Mouse (Mus musculus) lung, postnatal 0 days (tissue): ENCODE measurements at regions not wholly inside any gene's neighbourhood (a gene's known extent, or its start where the extent isn't known, plus 50 kb on each side); places are given as distances from the start of the nearest gene placed in this dataset.

Experiments used
- ATAC-seq: fragments of 200-750 bp; cut with Nextera tagmentation; 2 replicates; pipeline ENCODE4 v1.8.0; 2017; ENCODE audit warnings: moderate library complexity
- DNase-seq: peaks from one replicate; pipeline ENCODE4 v3.0.0-alpha.2; 2016; ENCODE audit warnings: low spot score
- H3K27ac ChIP-seq: fragments of 300-500 bp; sonication (generic); 2 replicates; pipeline ENCODE4 v1.5.1; 2014; ENCODE audit warnings: antibody characterized with exemption, mild to moderate bottlenecking, low read length, mixed read lengths
- H3K27me3 ChIP-seq: fragments of 300-500 bp; sonication (generic); replicated peaks from 2 replicates; pipeline ENCODE4 v1.6.1; 2014; ENCODE audit warnings: low read length, mixed read lengths; ENCODE audit not compliant: insufficient read depth
- H3K36me3 ChIP-seq: fragments of 300-500 bp; sonication (generic); 2 replicates; pipeline ENCODE4 v1.6.1; 2014; ENCODE audit warnings: low read length, mixed read lengths; ENCODE audit not compliant: insufficient read depth
- H3K4me1 ChIP-seq: fragments of 300-500 bp; sonication (generic); 2 replicates; pipeline ENCODE4 v1.6.1; 2014; ENCODE audit warnings: antibody characterized with exemption, low read depth, low read length, mixed read lengths; ENCODE audit not compliant: insufficient read depth
- H3K4me2 ChIP-seq: fragments of 300-500 bp; sonication (generic); replicated peaks from 2 replicates; pipeline ENCODE4 v1.6.1; 2014; ENCODE audit warnings: low read depth, mild to moderate bottlenecking, low read length, moderate library complexity, mixed read lengths
- H3K4me3 ChIP-seq: fragments of 300-500 bp; sonication (generic); 2 replicates; pipeline ENCODE4 v1.5.1; 2014; ENCODE audit warnings: low read depth, low read length
- H3K9ac ChIP-seq: fragments of 300-500 bp; sonication (generic); replicated peaks from 2 replicates; pipeline ENCODE4 v1.6.1; 2014; ENCODE audit warnings: low read depth, mild to moderate bottlenecking
- H3K9me3 ChIP-seq: fragments of 300-500 bp; sonication (generic); 2 replicates; pipeline ENCODE4 v1.6.1; 2016; ENCODE audit warnings: low read length, mixed read lengths
- CTCF ChIP-seq: IDR thresholded peaks from 2 replicates; pipeline ENCODE4 v1.5.1; 2016; ENCODE audit warnings: antibody characterized with exemption, mild to moderate bottlenecking
- EP300 ChIP-seq: IDR thresholded peaks from 2 replicates; pipeline ENCODE4 v1.6.1; 2016; ENCODE audit warnings: antibody characterized with exemption, mild to moderate bottlenecking, control low read depth
- WGBS: fragments of 180-500 bp; shearing (Covaris S2); extraction: QIAGEN DNeasy Blood & Tissue Kit; methylation state at CpG from one replicate; pipeline ENCODE4 v1.1.7; 2014; 5-methylcytosine and 5-hydroxymethylcytosine counted together

GRCm38 (mm10) chr12:30510861-30511260 lies 73.4 kb upstream of the Tmem18 start:
- no peak for ATAC-seq
- no peaks in the 10 kb centered on the region for H3K36me3 ChIP-seq
- TF ChIP-seq EP300, result no peak
- TF ChIP-seq CTCF, result no peak
- no peak for DNase-seq
- WGBS, result 35% methylated on average over 6 of the region's 6 CpGs
- no peaks in the 10 kb centered on the region for H3K9me3 ChIP-seq
- no peak overlapping the region for H3K9ac ChIP-seq
- H3K4me3 ChIP-seq, result no peak overlapping the region
- no peak overlapping the region for H3K27ac ChIP-seq
- no peaks in the 10 kb centered on the region for H3K4me1 ChIP-seq
- no peaks in the 10 kb centered on the region for H3K27me3 ChIP-seq
- no peak overlapping the region for H3K4me2 ChIP-seq

- Histone ChIP-seq H3K9ac (no peak overlapping the region), H3K4me3 (no peak overlapping the region), H3K27ac (no peak overlapping the region), H3K36me3 (no peaks in the 10 kb centered on the region), H3K4me2 (no peak overlapping the region), H3K27me3 (no peaks in the 10 kb centered on the region), H3K4me1 (no peaks in the 10 kb centered on the region), H3K9me3 (no peaks in the 10 kb centered on the region)
- ATAC-seq (no peak), DNase-seq (no peak)
- TF ChIP-seq EP300, result no peak
- no peak for TF ChIP-seq CTCF
- WGBS, result 85% methylated on average over 5 of the region's 5 CpGs
These were observed 100.9 kb upstream of the Tmem18 start for GRCm38 (mm10) chr12:30483370-30483769.

DNA sequence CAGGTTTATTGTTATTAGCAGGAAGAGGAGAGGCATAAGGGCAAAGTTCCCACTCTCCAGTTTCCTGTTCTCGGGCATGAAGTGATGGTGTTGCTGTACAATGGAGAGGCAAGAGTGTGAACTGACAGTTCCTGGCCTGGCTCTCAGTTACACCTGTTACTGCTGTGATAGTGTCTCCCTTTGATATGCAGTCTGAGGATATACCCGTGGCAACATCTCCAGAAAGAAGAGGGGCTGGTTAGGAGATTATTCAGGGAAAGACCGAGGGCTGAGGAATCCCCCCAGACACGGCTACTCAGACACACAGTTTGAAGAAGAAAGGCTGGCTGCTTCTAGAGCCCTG lies 100.3 kb upstream of the Sntg2 start:
- ATAC-seq (no peak), DNase-seq (no peak)
- no peak for TF ChIP-seq EP300
- TF ChIP-seq CTCF, result no peak
- Histone ChIP-seq H3K9ac (no peak overlapping the region), H3K4me1 (no peaks in the 10 kb centered on the region), H3K9me3 (no peaks in the 10 kb centered on the region), H3K4me3 (no peak overlapping the region), H3K27ac (no peak overlapping the region), H3K4me2 (no peak overlapping the region), H3K36me3 (no peaks in the 10 kb centered on the region), H3K27me3 (no peaks in the 10 kb centered on the region)
- WGBS, result 37% methylated on average over 4 of the region's 4 CpGs

- no peaks in the 10 kb centered on the region for H3K36me3 ChIP-seq
- H3K4me1 ChIP-seq, result no peaks in the 10 kb centered on the region
- H3K27me3 ChIP-seq, result no peaks in the 10 kb centered on the region
- TF ChIP-seq EP300 (no peak), CTCF (no peak)
- ATAC-seq (no peak), DNase-seq (no peak)
- WGBS, result 64% methylated on average over 10 of the region's 10 CpGs
- H3K9ac ChIP-seq, result no peak overlapping the region
- no peak overlapping the region for H3K4me2 ChIP-seq
- no peak overlapping the region for H3K4me3 ChIP-seq
- H3K9me3 ChIP-seq, result no peaks in the 10 kb centered on the region
- H3K27ac ChIP-seq, result no peak overlapping the region
These were observed 99.7 kb upstream of the Sntg2 start for GRCm38 (mm10) chr12:30472743-30473472.

- DNase-seq (no peak), ATAC-seq (no peak)
- Histone ChIP-seq H3K36me3 (no peaks in the 10 kb centered on the region), H3K4me2 (no peak overlapping the region), H3K9me3 (no peaks in the 10 kb centered on the region), H3K4me1 (no peaks in the 10 kb centered on the region), H3K27ac (no peak overlapping the region), H3K9ac (no peak overlapping the region), H3K27me3 (no peaks in the 10 kb centered on the region), H3K4me3 (no peak overlapping the region)
- WGBS, result 77% methylated on average over 7 of the region's 7 CpGs
- no peak for TF ChIP-seq EP300
- no peak for TF ChIP-seq CTCF
These were observed 94.0 kb upstream of the Sntg2 start for GRCm38 (mm10) chr12:30467186-30467585.

DNA sequence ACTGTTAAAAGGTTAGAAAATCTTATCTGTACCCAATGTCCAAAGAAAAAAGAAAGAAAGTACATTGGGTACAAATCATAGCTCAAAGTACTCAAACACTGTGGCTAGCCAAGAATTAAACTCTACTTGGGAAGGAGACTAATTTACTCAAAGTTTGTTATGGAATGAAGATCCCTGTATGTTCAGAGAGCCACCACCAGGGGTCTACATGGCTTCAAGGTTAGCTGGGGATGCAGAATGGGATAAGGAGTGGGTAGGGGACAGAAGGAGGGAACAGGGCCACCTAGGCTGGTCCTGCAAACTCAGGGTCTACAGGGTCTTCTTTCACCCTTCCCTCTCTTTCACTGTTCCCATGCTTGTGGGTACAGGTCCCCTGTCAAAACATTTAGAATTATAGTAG lies 77.4 kb upstream of the Sntg2 start:
- Histone ChIP-seq H3K36me3 (no peaks in the 10 kb centered on the region), H3K9ac (no peak overlapping the region), H3K9me3 (no peaks in the 10 kb centered on the region), H3K27ac (no peak overlapping the region), H3K27me3 (no peaks in the 10 kb centered on the region), H3K4me2 (no peak overlapping the region), H3K4me3 (no peak overlapping the region), H3K4me1 (no peaks in the 10 kb centered on the region)
- no peak for TF ChIP-seq EP300
- peak; percentile 62 for TF ChIP-seq CTCF
- DNase-seq, result peak; percentile 37
- ATAC-seq, result no peak

- Histone ChIP-seq H3K4me3 (no peak overlapping the region), H3K9me3 (no peaks in the 10 kb centered on the region), H3K27me3 (no peaks in the 10 kb centered on the region), H3K9ac (no peak overlapping the region), H3K4me2 (no peak overlapping the region), H3K36me3 (no peaks in the 10 kb centered on the region), H3K27ac (no peak overlapping the region), H3K4me1 (no peaks in the 10 kb centered on the region)
- DNase-seq (no peak), ATAC-seq (no peak)
- TF ChIP-seq CTCF (no peak), EP300 (no peak)
- 43% methylated on average over 8 of the region's 8 CpGs for WGBS
These were observed 61.7 kb upstream of the Sntg2 start for GRCm38 (mm10) chr12:30434892-30435291.
